Mouse (Mus musculus) liver (tissue): Measurements from ENCODE around the gene Mad2l1bp.

ENCODE experiments used
- DNase-seq: peaks from one replicate; pipeline ENCODE4 v3.0.0-alpha.2; 2020; ENCODE audit warnings: mixed read lengths

Mad2l1bp gene

GRCm38 (mm10) chr17:46154336-46154735, 983 bp upstream of the Mad2l1bp start:
- DNase-seq, result no peak

- DNase-seq, result peak; percentile 90
Measured at GRCm38 (mm10) chr17:46143578-46144423, 9.6 kb downstream of the Mad2l1bp start, which contains the start of gene Rsph9. Rsph9 (minus strand) TSS chr17:46144216.

GRCm38 (mm10) chr17:46139872-46140271, 13.5 kb downstream of the Mad2l1bp start:
- no peak for DNase-seq

- DNase-seq, result peak; percentile 44
Measured at GRCm38 (mm10) chr17:46138563-46139236, 14.7 kb downstream of the Mad2l1bp start.

GRCm38 (mm10) chr17:46132862-46133261, 20.5 kb downstream of the Mad2l1bp start:
- peak; percentile 15 for DNase-seq

GRCm38 (mm10) chr17:46132058-46132718, 21.2 kb downstream of the Mad2l1bp start:
- DNase-seq, result peak; percentile 75

GRCm38 (mm10) chr17:46129741-46130498, 23.4 kb downstream of the Mad2l1bp start:
- DNase-seq, result no peak

- no peak for DNase-seq
Measured at GRCm38 (mm10) chr17:46127814-46128493, 25.4 kb downstream of the Mad2l1bp start.

- DNase-seq, result no peak
Measured at GRCm38 (mm10) chr17:46126608-46127007, 26.7 kb downstream of the Mad2l1bp start.

- DNase-seq, result no peak
Measured at GRCm38 (mm10) chr17:46123953-46124700, 29.2 kb downstream of the Mad2l1bp start.

- DNase-seq, result no peak
Measured at GRCm38 (mm10) chr17:46123285-46123684, 30.1 kb downstream of the Mad2l1bp start.

- no peak for DNase-seq
Measured at GRCm38 (mm10) chr17:46122791-46123190, 30.6 kb downstream of the Mad2l1bp start.

- no peak for DNase-seq
Measured at GRCm38 (mm10) chr17:46119641-46120040, 33.7 kb downstream of the Mad2l1bp start.

GRCm38 (mm10) chr17:46118423-46118850, 34.9 kb downstream of the Mad2l1bp start:
- DNase-seq, result no peak

GRCm38 (mm10) chr17:46117623-46118422, 35.5 kb downstream of the Mad2l1bp start:
- no peak for DNase-seq

GRCm38 (mm10) chr17:46116881-46117280, 36.5 kb downstream of the Mad2l1bp start:
- no peak for DNase-seq

- no peak for DNase-seq
Measured at GRCm38 (mm10) chr17:46116138-46116537, 37.2 kb downstream of the Mad2l1bp start.

- DNase-seq, result no peak
Measured at GRCm38 (mm10) chr17:46115489-46115888, 37.9 kb downstream of the Mad2l1bp start.

GRCm38 (mm10) chr17:46110402-46111289, 42.7 kb downstream of the Mad2l1bp start, which contains the start of gene Mrps18a:
Mrps18a (plus strand) TSS chr17:46110986.
- DNase-seq, result peak; percentile 84
